Mouse (Mus musculus) brain, adult 2 months (tissue): ENCODE data around the gene Golga4.

Source experiments
- DNase-seq: peaks from one replicate; pipeline ENCODE4 v3.0.0; 2011; ENCODE audit warnings: low read depth, low spot score

Golga4 gene

DNA sequence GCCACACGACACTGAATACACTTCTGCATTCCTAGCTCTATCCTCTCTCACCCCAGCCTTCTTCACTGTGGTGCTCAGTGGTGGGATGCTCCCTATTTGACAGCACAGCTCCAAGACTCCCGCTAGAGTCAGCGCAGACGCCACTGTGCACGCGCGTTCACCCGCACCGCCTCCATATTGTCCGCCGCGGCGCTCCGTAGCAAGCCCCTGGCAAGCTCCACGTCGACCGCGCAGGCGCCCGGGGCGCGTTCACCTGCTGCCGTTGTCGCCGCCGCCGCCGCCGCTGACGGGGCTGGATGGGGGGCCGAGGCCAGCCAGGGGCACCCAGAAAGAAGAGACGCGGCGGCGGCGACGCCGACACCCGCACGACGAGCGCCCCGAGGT lies at the start of gene Golga4:
Gene Golga4, plus strand, starts transcription at position 248 of the 384 bp plus-strand sequence.
- peak; percentile 97 for DNase-seq

DNA sequence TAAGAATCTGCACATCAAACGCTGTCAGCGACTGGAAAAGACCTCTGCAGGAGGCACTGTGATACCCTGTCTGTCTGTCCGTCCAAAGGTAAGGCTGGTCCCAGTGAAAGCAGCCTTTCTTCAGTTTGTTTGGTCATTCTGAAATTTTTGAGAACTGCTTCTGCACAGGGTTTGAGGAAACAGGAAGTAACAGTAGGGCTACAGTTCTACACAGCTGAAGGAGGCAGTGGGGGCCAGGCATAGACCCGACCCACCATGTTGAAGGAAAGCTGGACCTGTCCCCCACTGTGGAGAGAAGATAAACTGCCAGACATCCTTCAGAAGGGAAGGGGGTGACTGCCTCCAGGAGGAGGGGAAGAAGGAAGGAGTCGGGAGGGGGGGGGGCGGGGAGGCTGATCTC lies 49.7 kb upstream of the Golga4 start:
- no peak for DNase-seq

DNA sequence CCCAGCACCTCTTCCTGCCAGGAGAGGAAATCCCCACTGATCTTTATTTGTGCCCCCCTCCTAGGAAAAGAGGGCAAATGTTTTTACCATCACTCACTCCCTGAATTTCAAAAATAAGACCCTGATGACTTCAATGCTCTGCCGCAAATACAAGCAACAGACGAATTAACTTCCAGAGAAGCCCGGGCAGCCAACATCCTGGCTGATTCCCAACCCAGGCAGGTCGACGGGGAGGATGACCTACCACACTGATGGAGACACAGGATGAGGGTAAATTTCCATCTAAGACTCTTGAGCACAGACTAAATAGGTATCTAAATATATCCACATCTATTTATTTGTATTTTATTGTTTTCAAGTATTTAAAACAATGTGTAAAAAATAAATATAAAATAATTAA lies 48.0 kb upstream of the Golga4 start:
- DNase-seq = no peak

DNA sequence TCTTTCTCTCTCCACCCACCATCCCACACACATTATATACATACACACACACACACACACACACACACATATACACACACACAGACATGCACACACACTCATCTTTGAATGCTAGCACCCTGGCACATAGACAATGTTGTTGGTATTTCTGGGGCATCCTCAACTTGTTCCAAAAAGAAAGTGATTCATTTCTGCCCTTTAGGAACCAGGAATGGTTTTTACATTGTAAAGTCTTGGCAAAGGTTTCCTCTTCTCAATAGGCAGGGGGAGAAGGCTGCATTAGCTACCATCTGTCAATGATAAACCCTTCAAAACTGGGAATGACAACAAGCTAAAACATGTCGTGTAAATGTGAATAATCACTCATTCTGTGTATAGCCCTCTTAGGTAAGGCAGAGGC lies 42.0 kb upstream of the Golga4 start:
- DNase-seq = peak; percentile 70

DNA sequence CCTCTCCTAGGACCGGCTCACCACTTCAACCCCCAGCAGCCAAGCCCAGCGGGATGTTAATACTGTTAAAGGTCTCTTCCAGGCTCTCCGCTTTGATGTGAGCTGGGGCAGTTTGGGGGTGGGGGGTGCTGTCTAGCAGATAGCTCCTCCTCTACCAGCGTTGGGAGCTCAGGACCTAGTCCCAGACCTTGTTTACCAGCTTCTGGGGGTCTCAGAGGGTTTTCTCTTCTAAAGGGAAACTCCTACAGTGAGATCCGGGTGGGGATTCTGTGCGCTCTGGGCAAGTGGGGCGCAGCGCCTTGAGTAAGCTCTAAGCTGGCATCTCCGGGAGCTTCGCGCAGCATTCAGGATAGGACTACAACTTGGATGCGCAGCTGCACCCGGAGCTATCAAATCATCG lies 37.8 kb upstream of the Golga4 start:
- DNase-seq = no peak

DNA sequence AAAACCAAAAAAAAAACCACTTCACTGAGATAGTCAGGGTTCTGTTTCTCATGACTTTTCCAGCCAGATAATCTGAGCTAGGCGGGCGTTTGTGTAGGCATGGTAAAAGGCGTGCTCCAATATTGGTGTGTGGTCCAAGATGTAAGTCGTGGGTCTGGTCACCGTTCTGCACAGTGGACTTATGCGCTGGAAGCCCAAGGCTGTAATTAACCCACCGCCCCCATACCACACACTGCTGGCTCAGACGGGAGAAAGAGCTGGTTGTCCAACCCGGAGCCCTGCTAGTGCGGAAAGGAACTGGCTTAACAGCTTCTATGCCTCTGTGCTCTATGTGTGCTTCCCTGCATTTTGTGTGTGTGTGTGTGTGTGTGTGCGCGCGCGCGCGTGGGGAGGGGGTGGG lies 36.8 kb upstream of the Golga4 start:
- no peak for DNase-seq

DNA sequence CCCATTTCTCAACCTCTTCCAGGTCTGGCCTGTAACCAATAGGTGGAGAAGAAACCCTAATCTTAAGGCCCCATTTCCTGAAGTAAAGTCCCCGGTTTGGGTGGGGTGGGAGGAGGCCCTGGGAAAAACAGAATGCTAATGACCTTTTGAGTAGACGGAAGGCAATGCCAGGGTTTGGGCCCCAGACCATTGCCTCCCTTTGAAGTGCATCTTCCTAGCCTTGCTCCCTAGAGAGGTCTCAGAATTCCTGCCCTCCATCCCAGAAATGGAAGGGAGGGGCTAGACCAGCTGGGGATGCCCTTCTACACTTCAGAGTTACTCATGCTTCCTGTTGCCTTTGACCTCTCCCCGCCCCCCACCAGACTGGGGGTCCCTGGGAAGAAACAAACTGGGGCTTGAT lies 34.8 kb upstream of the Golga4 start:
- DNase-seq = no peak

DNA sequence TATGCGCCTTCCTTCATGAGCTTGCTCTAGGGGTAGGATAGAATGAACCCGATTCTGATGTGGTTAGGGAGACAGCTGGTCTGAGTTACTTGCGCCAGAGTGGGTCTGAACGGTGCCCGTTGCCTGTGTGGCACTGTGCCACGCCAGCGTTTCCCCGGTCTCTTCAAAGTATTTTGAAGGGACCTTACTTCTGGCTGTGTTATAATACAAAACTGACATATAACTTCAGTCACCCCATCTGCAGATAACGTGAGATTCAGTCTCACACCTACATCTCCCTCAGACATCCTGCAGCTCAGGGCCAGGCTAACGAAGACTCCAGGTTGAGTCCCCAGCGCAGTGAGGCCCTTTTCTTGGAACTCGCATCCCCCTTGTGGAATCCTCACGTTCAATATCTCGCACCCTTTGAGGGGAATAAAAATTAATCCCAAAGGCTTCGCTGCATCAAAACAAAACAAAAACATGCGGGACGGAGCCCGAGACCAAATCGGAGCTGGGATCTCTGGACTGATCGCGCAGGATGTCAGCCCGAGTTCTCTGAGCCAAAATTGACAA lies 29.8 kb upstream of the Golga4 start:
- peak; percentile 7 for DNase-seq

DNA sequence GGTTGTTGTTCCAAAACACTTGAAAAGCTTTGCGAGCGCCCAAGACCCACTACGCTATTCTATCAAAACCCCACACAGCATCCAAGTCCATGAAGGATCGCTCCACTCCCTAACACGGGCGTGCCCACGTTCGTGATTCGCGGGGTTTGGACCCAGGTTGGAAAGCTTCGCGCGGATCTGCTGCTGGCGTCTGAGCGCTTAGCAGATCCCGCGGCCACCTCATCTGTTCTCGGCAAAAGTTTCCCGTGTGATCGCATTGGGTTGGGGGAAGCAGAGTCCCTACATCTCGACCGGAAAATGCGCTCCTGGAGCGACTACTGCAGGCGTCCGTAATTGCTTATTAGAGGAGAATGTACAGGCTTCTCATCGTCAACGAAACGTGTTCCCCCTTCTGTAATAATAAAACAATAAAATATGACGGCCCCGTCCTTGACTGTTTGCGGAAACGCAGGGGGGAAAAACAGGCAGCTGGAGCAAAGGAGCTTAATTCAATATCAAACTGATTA lies 29.2 kb upstream of the Golga4 start:
- peak; percentile 23 for DNase-seq

DNA sequence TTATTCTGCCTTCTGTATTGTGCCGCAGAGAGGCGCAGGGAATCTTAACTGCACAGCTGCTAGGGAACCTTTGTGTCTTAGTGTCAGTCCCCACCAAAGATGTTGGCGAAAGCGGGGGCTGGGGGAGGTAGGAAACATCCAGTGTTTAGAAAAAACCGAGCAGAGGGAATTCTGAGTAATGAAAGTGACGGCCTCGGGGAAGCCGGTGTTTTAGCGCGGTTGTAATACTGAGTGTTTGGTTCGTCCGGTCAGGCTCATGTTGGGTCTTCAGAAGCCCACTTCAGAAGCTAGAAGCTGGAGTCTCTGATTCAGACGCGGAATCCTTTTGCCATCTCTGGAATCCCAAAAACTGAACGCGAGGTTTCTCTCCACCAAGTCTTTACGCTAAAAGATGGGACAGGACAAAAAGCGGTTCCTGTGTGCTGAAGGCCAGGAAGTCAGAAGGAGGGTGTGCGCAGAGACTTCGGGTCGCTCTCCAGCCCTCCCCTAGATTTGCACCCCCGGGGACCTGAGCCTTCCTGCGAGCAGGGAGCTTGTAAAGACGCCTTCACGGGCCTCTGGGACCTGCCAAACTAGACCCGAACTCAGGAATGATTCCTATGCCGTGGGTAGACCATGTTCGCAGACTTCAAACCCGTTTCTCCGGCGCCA lies 28.7 kb upstream of the Golga4 start:
- peak; percentile 12 for DNase-seq

DNA sequence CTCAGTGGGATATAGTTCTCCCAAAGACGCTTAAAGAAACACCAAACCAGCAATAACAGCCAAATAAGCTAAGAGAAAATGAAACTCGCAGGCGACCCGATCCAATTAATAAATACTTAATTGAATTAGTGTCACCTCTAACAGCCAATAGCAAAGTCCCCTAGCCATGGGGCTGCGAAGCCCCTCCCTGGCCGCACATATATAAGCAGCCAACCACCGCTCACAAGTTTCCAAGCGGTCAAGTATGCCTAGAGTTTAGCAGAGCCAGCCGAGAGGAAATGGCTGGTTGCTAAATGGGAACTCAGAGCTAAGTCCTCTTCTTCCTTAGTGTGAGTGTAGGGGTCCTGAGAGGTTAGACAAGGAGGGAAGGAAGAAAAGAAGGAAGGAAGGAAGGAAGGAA lies 28.1 kb upstream of the Golga4 start, which contains the start of gene Eomes:
Gene Eomes, plus strand, starts transcription at position 252 of the 400 bp plus-strand sequence.
- peak; percentile 67 for DNase-seq

DNA sequence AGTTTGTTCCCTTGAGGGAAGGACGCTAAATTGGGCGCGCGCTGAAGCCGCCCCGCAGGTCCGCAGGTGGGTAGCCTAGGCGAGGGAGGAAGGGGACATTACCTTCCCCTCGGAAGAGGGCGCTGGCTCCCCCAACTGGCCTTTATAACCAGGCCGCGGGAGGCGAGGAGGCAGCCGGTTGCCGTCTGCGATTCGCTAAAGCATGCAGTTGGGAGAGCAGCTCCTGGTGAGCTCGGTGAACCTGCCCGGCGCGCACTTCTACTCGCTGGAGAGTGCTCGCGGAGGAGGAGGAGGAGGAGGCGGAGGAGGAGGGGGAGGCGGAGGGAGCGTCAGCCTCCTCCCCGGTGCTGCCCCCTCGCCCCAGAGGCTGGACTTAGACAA lies 27.6 kb upstream of the Golga4 start:
- DNase-seq = peak; percentile 61

DNA sequence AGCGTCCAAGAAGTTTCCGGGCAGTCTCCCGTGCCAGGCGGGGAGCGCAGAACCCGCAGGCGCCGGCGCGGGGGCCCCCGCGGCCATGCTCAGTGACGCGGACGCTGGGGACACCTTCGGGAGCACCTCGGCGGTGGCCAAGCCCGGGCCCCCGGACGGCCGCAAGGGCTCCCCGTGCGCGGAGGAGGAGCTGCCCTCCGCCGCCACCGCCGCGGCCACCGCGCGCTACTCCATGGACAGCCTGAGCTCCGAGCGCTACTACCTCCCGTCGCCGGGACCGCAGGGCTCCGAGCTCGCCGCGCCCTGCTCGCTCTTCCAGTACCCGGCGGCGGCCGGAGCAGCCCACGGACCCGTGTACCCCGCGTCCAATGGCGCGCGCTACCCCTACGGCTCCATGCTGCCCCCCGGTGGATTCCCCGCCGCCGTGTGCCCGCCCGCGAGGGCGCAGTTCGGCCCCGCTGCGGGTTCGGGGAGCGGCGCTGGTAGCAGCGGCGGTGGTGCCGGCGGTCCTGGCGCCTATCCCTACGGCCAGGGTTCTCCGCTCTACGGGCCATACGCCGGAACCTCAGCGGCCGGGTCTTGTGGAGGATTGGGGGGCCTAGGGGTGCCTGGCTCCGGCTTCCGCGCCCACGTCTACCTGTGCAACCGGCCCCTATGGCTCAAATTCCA lies 27.1 kb upstream of the Golga4 start:
- peak; percentile 24 for DNase-seq

DNA sequence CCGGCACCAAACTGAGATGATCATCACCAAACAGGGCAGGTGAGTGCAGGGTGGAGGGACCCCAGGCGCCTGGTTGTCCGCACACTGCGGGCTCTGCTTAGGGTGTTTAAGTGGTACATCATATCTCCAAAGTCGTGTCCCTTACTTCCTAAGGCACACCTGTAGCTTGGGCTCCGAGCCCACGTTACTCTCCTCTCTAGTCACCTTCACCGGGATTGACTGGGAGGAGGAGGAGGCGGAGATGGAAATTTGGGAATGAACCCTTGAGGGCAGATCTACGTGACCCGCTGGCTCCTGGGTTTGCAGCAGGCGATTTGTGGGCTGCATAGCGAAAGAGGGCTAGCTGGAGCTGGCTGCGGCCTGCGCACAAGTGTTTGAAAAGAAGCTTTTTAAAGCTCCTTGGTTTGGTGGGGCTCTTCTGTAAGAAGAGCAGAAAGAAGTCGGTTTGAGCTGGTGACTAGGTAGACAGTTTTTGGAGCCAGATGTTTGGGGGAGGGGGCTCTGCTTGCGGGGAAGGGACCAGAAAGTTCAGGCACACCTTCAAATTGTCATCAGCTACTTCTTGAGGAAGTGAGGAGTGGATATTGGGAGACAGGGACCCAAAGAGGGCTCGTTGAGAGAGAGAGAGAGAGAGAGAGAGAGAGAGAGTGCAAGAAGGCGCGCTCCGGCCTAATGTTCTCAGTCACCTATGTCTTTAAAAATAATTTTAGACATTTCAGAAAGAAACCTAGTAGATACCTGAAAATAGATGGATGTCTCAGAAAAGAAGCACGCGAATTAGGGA lies 26.4 kb upstream of the Golga4 start:
- DNase-seq = no peak

DNA sequence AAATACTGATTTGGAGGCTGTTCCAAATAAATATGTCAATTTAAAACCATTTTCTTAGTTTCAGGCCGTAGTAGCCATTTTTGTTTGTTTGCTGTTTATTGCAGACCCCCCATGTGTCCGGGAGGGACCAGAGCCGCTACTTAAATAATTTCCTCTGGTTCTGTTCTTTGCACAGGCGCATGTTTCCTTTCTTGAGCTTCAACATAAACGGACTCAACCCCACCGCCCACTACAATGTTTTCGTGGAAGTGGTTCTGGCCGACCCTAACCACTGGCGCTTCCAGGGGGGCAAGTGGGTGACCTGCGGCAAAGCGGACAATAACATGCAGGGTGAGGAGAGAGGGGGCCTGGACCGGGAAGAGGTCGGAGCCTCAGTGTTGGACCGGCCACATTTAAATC lies 25.8 kb upstream of the Golga4 start:
- DNase-seq = no peak

DNA sequence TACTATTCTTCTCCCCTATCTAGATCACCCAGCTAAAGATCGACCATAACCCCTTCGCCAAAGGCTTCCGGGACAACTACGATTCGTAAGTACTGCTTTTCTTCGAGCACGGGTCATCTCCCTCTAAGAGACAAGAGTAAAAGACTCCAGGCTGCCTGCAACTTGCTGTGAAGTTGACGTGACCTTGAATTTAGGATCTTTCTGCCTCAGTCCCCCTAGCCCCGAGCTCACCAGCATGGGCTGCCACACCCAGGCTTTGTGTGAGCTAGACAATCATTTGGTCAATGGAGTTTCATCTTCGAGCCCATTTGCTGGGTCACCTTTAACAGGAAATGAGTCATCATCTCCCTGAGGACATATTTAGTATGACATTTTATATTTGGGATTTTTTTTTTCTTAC lies 23.9 kb upstream of the Golga4 start:
- DNase-seq = no peak

DNA sequence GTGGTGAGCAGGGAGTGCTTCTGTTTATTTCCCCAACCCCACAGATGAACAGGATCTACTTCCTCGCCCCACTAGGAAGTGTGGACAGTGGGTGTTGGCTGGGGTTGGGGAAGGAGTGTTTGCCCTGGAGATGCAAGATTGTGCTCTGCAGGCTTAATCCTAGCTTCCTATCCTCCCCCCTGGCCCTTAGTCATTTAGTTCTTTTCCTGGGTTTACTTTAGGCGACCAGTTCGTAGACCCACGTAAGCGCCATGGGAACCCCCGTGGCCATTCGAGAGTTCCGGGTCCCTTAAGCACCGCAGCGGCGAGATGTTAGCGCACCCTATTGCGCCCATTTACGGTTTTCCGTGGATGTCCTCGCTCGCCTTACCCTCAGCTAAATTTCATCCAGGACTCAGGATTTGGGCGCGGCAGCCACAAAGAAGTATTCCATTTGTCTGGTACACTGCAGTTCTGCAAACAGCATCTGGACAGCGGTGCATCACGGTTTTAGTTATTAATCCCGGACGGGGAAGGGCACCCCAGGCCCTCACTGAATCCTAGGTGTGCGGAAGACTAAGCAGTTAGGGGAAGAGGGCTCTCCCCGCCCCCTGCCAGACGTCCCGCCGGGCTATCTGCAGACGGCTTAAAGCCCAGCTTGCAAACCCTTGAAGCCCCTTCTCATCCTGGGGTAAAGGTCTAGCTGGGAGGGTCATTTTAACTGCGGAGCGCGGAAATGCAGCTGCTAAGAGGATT lies 19.5 kb upstream of the Golga4 start:
- no peak for DNase-seq

DNA sequence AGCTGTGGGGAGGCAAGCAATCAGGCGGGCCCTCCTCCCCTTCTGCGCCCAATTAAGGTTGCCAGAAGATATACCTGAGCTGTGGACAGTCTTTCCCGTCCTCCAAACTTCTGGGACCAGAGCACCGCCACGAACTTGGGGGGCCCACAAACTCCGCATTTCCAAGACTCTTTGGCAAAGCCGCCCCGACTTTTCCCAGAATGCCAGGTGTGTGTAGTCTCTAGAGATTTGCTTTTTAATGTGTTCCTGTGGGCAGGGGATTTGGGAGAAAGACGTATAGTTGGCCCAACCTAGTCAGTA lies 19.0 kb upstream of the Golga4 start:
- DNase-seq = no peak

DNA sequence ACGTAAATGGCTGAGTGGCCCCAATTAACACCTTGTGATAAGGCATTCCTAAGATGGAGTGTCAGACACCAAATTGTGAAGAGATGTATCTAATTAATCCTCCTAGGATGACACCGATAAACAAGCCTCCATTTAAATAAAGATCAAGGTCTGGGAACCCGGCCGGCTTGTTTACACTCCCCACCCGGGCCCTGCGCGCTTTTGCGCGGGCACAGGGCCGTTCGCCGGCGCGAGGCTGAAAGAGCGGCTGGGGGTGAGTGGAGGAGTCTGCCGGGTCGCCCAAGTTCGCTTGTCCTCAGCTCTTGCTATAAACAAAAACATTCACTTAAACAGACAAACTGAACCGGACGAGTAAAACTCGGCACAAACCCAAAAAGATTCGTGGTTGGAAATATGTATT lies 18.4 kb upstream of the Golga4 start:
- peak; percentile 8 for DNase-seq

DNA sequence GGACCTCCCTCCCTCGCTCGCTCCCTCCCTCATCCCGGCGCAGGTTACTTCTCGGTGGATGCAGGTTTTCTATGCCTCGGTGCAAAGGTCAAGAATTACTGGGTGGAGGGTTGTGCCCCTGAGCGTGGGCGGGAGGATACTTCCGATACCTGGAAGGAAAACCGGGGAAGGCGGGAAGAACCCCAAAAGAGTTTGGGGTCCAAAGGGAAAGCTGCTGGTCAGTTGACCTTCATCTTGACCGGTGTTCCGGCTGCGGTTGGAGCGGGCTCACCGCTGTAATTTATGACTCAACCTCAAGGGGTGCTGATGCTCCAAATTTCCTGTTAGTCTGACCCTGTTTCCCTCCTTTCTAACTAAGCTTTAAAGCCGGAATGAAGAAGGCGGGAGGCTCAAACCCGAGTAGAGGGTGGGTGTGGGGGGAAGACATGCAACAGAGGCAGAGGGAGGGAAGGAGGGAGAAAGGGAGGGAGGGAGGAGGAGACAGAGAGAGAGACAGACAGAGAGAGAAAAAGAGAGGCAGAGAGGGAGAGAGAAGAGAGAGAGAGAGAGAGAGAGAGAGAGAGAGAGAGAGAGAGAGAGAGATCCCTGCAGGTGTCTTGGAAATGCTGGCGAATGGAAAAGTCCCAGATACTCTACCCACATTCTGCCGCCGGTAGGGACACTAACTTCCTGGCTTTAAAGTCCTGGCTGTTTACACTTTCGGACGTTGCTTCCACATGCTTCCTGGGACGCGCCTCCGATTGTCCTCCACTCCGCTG lies 17.8 kb upstream of the Golga4 start:
- DNase-seq = peak; percentile 71
